Mouse (Mus musculus): ENCODE data around the gene Mapk10.

Gene Mapk10

DNA sequence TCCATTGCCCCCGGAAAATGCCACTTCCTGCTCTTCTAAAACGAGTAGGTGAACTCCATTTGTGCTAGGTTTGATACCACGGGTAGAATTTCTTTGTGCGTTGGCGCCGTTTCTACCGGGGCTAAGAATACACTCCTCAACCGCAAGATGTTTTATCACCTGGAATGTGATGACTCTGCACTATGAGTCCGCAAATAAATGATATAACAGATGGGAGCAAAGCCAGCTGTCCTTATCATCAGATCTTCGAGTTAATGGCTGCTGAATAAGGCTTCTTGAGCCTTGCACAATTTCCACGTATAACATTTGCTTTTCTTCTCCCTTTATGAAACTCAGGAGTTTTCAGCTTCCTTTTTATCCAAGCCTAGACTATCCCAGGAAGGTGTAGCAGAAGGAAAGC, 351.4 kb downstream of the Mapk10 start:
- no peak for DNase-seq (ENCODE audit: low spot score)

DNA sequence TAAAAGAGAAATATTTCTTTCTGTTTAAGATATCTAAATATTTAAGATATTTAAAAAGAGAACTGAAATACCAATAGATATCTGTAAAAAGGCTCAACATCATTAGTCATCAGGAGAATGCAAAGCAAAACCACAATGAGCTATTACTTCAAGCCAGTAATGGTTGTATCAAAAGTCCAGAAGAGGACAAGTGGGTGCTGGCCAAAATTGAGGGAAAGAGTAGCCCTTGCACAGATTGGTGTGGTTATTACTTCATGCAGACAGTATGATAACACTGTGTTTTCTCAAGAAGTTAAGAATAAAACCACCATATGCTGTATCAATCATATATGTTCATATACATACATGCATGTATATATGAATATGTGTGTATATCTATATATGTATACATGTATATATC, 353.1 kb downstream of the Mapk10 start:
- DNase-seq (ENCODE audit: low spot score) = no peak
